Mouse (Mus musculus) heart, adult 2 months (tissue): ENCODE data around the gene Rgs3. TPM values are rescaled to one million over a fixed set of nuclear protein-coding genes. Genes with fewer than 3 reads are reported as not detected.

Experiments
- DNase-seq, 2 experiments: peaks; one replicate each; pipeline ENCODE4 v3.0.0; 2021
- H3K27ac ChIP-seq: fragments of 200-600 bp; 2 replicates; pipeline ENCODE4 v1.8.1; 2022
- H3K27me3 ChIP-seq: fragments of 200-500 bp; 2 replicates; pipeline ENCODE4 v1.6.1; 2012; ENCODE audit warnings: mild to moderate bottlenecking, low read length, inconsistent platforms, mixed read lengths; ENCODE audit not compliant: control insufficient read depth, insufficient read depth
- H3K36me3 ChIP-seq: fragments of 200-500 bp; 2 replicates; pipeline ENCODE4 v1.6.1; 2012; ENCODE audit warnings: low read length, inconsistent platforms; ENCODE audit not compliant: control insufficient read depth, insufficient read depth
- H3K4me1 ChIP-seq: fragments of 200-500 bp; 2 replicates; pipeline ENCODE4 v1.6.1; 2011; ENCODE audit warnings: low read length; ENCODE audit not compliant: control insufficient read depth, insufficient read depth
- H3K4me3 ChIP-seq: fragments of 200-600 bp; 2 replicates; pipeline ENCODE4 v1.8.1; 2022
- H3K79me2 ChIP-seq: fragments of 200-500 bp; replicated peaks from 2 replicates; pipeline ENCODE4 v1.6.1; 2012; ENCODE audit warnings: mild to moderate bottlenecking, inconsistent platforms, low read length, moderate library complexity, mixed read lengths; ENCODE audit not compliant: control insufficient read depth, insufficient read depth
- H3K9ac ChIP-seq: fragments of 200-500 bp; 2 replicates; pipeline ENCODE4 v1.6.1; 2012; ENCODE audit warnings: low read depth, mild to moderate bottlenecking, control low read depth, inconsistent platforms, low read length, mixed read lengths
- CTCF ChIP-seq: fragments of 200-600 bp; IDR thresholded peaks from 2 replicates; pipeline ENCODE4 v1.8.1; 2022; ENCODE audit warnings: antibody characterized with exemption, mild to moderate bottlenecking, moderate library complexity
- EP300 ChIP-seq: fragments of 200-500 bp; IDR thresholded peaks from 2 replicates; pipeline ENCODE4 v1.6.1; 2011; ENCODE audit warnings: low read depth, low read length, control low read depth; ENCODE audit not compliant: insufficient read depth
- POLR2A ChIP-seq: fragments of 200-500 bp; IDR thresholded peaks from 2 replicates; pipeline ENCODE4 v1.6.1; 2011; ENCODE audit warnings: mild to moderate bottlenecking, low read depth, low read length, control low read depth; ENCODE audit not compliant: insufficient read depth
- WGBS: fragments of 180-500 bp; shearing (Covaris S2); methylation state at CpG from one replicate; pipeline ENCODE4 v1.1.7; 2018; 5-methylcytosine and 5-hydroxymethylcytosine counted together
- intact Hi-C: fragments of 180-260 bp; cut with DNase I; formaldehyde crosslinking; loops from one replicate; pipeline ENCODE4 v1.15.1; 2025
- polyA plus RNA-seq: library from polyadenylated mRNA; depleted of rRNA; stranded (reverse); fragments of >200 nt; gene quantifications from 2 replicates; pipeline ENCODE4 v1.2.3, GENCODE M21; 2012
- total RNA-seq, 2 experiments: library from RNA; stranded (reverse); gene quantifications; 2 replicates each; pipeline ENCODE4 v1.2.3; 2021

Rgs3 gene
- total and polyA plus RNA-seq, 3 experiments = 23.5 to 48.1 (median 33.7) TPM

DNA sequence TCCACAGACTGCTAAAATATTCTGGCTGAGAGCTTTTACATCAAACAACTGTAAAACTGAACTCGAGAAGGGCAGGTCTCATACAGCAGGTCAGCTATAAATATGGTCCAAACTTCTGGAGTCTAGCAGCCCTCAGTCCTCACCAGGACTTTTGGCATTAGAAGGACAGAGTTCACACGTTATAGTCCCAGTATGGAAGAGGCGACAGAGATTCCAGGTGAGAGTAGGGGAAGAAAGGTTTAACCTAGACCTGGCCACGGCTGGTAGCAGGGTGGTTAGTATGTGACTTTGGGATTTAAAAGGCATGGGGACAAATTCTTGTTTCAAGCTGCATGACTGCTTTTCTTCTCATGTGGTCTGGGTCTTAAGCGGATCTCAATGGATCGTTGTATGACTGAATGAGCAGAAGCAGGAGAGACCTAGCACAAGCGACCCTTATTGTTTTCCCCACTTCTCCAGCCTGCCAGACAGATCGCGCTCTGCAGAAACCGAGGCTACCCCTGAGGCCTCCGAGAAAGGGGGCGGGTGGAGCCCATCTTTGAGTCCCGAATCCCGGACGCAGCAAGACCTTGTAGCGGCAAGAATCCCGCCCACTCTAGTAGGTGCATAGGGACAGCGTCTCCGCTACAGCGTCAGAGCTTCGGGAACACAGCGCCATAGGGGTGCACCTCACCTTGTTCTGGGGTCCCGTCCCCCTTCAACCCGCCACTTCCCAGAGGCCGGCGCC, 40.4 kb upstream of the Rgs3 start:
- WGBS = 1% methylated on average over 26 of the region's 26 CpGs
- Histone ChIP-seq H3K9ac (peak overlapping the region; percentile 93), H3K27ac (peak overlapping the region; percentile 87), H3K27me3 (no peaks in the 10 kb centered on the region), H3K4me1 (peaks cover 22% of the 10 kb centered on the region), H3K4me3 (peak overlapping the region; percentile 88), H3K36me3 (no peaks in the 10 kb centered on the region; the same call in none of the 2 replicates), H3K79me2 (no peaks in the 10 kb centered on the region)
- DNase-seq = no peak
- intact Hi-C loops = loop anchor here (5.0 to 10.0 kb wide), 4 partner anchors 47 to 886 kb away; partner anchors contain the start of genes Akna, Fkbp15, Slc31a1 and Wdr31
- TF ChIP-seq POLR2A (no peak), CTCF (no peak), EP300 (no peak)

DNA sequence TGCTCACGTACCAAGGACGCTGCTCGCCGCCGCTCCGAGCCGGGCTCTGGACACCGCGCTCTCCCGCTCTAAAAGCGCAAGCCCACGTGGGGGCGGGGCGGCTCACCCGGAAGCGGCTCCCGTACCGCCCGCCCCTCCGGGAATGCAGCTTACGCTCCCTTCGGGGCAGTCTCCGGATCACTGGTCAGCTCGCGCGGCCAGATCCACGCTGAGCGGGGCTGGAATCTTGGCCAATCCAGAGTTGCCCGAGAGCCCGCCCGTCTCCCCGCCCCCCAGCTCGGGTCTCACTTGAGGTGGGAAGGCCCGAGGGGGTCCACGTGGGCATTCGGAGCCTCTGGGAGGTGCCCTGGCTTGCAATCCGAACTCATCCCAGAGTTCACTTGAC, 39.8 kb upstream of the Rgs3 start, which contains the start of gene Alad:
TSS of gene Alad (minus strand) at position 70 of the 385 bp plus-strand sequence.
- no peaks in the 10 kb centered on the region for H3K79me2 ChIP-seq
- H3K4me1 ChIP-seq = peaks cover 23% of the 10 kb centered on the region
- under 1% methylated on average over 37 of the region's 37 CpGs for WGBS
- DNase-seq = peak; percentile 93 to 94
- H3K27me3 ChIP-seq = no peaks in the 10 kb centered on the region
- intact Hi-C loops = loop anchor here (5.0 to 10.0 kb wide), 6 partner anchors 48 to 1035 kb away; partner anchors contain the start of genes Akna, Fkbp15, Slc31a1 and Tmem268
- peak within 1 kb of the TSS; percentile 87 for H3K27ac ChIP-seq
- H3K36me3 ChIP-seq = no peaks in the 10 kb centered on the region; the same call in none of the 2 replicates
- TF ChIP-seq EP300 (0 out of 2 replicates have a peak, but pooled peaks have one; percentile 15), POLR2A (peak; percentile 69; the same call in 1 of the 2 replicates), CTCF (no peak)
- H3K4me3 ChIP-seq = peak within 1 kb of the TSS; percentile 88
- peak within 1 kb of the TSS; percentile 93 for H3K9ac ChIP-seq

DNA sequence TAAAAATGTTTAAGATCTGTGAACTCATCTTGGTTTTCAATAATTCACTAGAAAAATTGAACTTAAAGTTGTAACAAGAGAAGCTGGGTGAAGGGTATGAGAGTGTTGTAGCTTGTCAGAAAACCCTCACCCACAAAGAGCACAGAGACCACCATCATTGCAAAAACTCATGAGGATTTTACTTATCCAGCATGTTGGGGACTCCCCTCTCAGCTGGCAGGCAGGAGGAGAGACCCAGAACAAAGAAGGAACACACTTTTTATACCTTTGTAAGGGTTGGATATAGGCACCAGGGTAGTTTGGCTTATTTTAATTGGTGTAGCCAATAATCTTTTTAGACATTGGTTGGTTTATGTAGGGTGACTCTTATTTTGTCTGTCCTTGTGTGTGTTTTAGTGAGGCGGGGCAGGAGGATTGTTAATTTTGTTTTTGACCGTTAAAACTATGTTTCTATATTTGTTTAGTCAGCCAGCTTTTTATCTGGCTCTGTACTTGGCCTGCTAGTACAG, 38.7 kb upstream of the Rgs3 start:
- Histone ChIP-seq H3K27ac (peak overlapping the region; percentile 87; the same call in 1 of the 2 replicates), H3K4me3 (no peak overlapping the region), H3K79me2 (no peaks in the 10 kb centered on the region), H3K9ac (no peak overlapping the region), H3K4me1 (peaks cover 16% of the 10 kb centered on the region), H3K36me3 (no peaks in the 10 kb centered on the region; the same call in none of the 2 replicates), H3K27me3 (no peaks in the 10 kb centered on the region)
- no peak for TF ChIP-seq POLR2A
- TF ChIP-seq EP300 = no peak
- no peak for DNase-seq
- WGBS = 61% methylated on average over 2 of the region's 2 CpGs
- intact Hi-C loops = loop anchor here (10.0 kb wide), 2 partner anchors 316 to 1034 kb away; partner anchors contain the start of gene Tmem268

DNA sequence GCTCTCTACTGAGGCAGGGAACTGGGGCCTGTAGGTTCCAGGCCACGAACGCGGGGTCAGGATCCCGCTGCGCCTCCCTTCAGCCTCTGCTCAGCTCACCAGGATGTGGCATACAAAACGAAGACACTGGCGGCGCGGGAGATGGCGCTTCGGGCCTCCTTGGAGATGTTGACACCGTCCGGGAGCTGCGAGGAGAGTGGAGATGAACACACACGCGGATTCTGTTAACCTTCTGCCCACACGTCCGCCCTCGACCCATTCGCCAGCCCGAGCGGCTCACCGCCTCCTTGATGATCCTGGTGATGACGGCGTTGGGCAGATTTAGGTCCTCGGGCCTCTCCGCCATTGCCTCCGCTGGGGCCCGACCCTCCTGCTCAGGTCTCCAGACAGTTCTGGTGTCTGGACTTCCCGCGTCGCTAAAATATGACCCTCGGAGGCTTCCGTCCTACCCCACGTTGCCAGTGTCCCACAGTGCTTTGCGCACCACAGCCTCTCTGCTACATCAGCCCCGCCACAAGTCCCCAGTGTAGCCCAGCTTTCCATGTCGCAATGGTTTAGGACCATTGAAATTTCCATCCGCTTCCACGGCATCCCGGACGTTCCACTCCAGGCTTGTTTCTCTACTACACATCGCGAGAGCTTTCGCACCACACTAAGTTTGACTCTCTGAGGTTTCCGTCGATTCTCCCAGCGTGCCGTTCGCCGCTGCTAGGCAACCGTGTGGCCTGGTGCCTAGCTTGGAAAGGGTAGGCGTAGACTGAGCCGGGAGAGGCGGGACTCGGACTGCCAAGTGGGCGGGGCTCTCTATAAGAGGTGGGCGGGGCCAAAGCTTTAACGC, 34.8 kb upstream of the Rgs3 start, which contains the start of the genes Pole3 and 4933430I17Rik:
TSS of gene Pole3 (minus strand) at position 418 of the 838 bp plus-strand sequence.
TSS of gene 4933430I17Rik (plus strand) at position 719 of the 838 bp plus-strand sequence.
- intact Hi-C loops = loop anchor here (10.0 kb wide), 2 partner anchors 320 to 1030 kb away; partner anchors contain the start of gene Tmem268
- H3K36me3 ChIP-seq = no peaks in the 10 kb centered on the region
- under 1% methylated on average over 59 of the region's 59 CpGs for WGBS
- peak within 1 kb of the TSS; percentile 70 for H3K9ac ChIP-seq
- TF ChIP-seq EP300 (peak; percentile 46; the same call in 1 of the 2 replicates), POLR2A (peak; percentile 44; the same call in 1 of the 2 replicates), CTCF (no peak)
- H3K4me1 ChIP-seq = peaks cover 3% of the 10 kb centered on the region
- DNase-seq = peak; percentile 96 to 98
- H3K27ac ChIP-seq = peak within 1 kb of the TSS; percentile 99
- no peaks in the 10 kb centered on the region for H3K27me3 ChIP-seq
- peak within 1 kb of the TSS; percentile 82 for H3K4me3 ChIP-seq
- H3K79me2 ChIP-seq = no peaks in the 10 kb centered on the region

DNA sequence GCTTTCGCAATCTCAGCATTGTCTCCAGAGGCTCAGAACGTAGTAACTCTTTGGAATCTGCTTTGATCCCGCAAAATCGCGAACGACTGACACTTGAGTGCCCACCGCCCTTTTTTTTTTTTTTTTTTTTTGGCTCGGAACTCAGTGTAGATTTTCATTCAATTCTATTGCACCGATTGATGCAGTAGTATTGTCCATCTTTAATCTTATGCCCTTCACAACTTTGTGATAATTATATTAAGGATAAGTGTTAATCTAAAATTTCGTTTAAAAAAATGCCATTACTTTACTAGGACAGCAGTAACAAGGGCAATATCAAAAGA, 34.2 kb upstream of the Rgs3 start:
- H3K27ac ChIP-seq = no peak overlapping the region
- DNase-seq = no peak
- WGBS = 2% methylated on average over 10 of the region's 10 CpGs
- intact Hi-C loops = loop anchor here (10.0 kb wide), 2 partner anchors 321 to 1029 kb away; partner anchors contain the start of gene Tmem268
- no peaks in the 10 kb centered on the region for H3K79me2 ChIP-seq
- no peaks in the 10 kb centered on the region for H3K27me3 ChIP-seq
- H3K9ac ChIP-seq = no peak overlapping the region
- H3K4me3 ChIP-seq = peak overlapping the region; percentile 82
- H3K4me1 ChIP-seq = peaks cover 3% of the 10 kb centered on the region
- H3K36me3 ChIP-seq = no peaks in the 10 kb centered on the region
- TF ChIP-seq CTCF (no peak), EP300 (no peak), POLR2A (no peak)
